Mouse (Mus musculus): ENCODE measurements around the gene Hbs1l.

- no peak for TF ChIP-seq POLR2A (IDR thresholded peaks at IDR 0.05; ENCODE audit: borderline replicate concordance, low read depth, low read length)
- no peak for TF ChIP-seq CTCF (IDR thresholded peaks at IDR 0.05; ENCODE audit: low read depth, low read length)
These were observed 8.3 kb upstream of the Hbs1l start for GRCm38 (mm10) chr10:21287243-21288127.

Data from bone marrow macrophage, adult 2 months (primary cell).